Mouse (Mus musculus): ENCODE data around the gene Kcna7. TPM values are rescaled to one million over a fixed set of nuclear protein-coding genes. Genes with fewer than 3 reads are reported as not detected.
"Not testable (repeated sequence)": the region's sequence is repeated elsewhere in the genome, so short reads cannot be mapped to it uniquely, and the experiment has no call there.

Kcna7 gene
- 0.11 TPM in 1 of 2 replicates, not detected in the other for polyA plus RNA-seq (2014; fragmentation: Nextera tagmentation; extraction: Ambion mirVana)

DNA sequence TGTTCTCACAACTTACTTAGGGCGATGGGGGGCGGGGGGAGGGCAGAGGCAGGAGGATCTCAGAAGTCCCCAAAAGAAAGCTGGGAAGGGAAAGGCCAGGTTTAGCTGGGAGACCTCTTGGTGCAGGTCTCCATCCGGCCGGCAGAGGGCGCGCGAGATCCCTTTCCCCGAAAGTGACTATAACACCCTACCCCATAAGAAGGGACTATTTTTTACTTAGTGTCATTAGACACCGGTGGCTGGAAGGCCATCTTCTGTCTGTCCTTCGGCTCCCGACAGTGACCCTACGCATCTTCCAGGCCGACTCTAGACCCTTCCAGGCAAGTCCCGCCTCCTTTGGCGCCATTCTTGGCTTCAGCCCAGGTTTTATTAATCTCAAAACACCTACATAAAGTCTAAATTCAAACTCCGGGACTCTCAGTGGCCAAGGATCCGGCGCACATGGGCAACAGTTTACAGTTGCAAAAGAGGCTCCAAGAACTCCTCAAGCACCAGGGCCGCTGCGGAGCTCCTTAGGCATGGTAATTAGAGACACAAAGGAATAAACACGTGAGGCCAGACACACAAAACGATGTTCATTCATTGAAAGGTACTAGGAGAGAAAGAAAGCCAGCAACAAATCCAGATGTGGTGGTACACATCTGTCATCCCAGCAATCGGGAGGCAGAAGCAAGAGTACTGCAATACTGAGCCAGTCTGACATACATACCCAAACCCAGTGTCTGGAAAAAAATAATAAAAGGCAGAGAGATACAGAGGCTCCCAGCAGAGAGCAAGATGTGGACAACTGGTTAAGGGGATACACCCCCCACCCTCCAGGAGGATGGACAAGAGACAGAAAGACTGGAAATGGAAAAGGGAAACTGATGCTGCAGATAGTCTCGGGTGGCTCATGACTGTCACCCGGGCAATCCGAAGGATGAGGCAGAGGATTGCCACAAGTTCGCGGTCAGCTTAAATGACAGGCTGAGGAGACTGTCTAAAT is at the start of gene Kcna7:
Gene Kcna7 (plus strand): TSS at position 563 of the 985 bp plus-strand sequence.
- H3K36me3 ChIP-seq (ENCODE audit: control insufficient read depth, insufficient read depth, low read length), result no peaks in the 10 kb centered on the region
- DNase-seq (ENCODE audit: low spot score) (peak; percentile 85), ATAC-seq (replicated peaks; ENCODE audit: low FRiP score, low TSS enrichment, low read depth) (peak; percentile 22; the same call in 1 of the 2 replicates)

DNA sequence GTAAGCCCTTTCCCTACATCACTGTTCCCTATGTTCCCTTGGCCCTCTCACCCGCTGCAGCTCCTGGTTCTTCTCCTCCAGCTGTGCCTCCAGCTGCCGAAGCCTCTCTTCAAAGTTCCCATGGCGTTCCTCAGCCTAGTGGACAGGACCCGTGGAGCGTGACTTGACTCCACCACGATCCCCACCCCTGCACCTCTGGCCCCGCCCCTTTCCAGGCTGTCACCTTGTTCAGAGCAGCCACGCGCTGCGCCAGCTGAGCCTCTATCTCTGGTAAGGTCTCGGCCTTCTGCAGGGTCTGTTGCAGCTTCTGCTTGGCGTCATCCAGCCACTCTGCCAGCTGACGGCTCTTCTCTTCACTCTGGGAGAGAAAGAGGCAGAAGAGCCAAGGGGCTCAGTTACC is 49.4 kb upstream of the Kcna7 start:
- no peak overlapping the region for H3K27ac ChIP-seq (ENCODE audit: low read depth)
- no peak for DNase-seq (ENCODE audit: low spot score)
- no peaks in the 10 kb centered on the region for H3K9me3 ChIP-seq (ENCODE audit: control insufficient read depth, low read length)
- H3K4me1 ChIP-seq (replicated peaks; ENCODE audit: control insufficient read depth, insufficient read depth, low read length), result no peaks in the 10 kb centered on the region
- H3K4me3 ChIP-seq (ENCODE audit: low read depth, low read length), result no peak overlapping the region
- 44% methylated on average over 13 of the region's 13 CpGs for WGBS
- H3K27me3 ChIP-seq (replicated peaks; ENCODE audit: control insufficient read depth, insufficient read depth, low read length), result peaks cover 12% of the 10 kb centered on the region
- H3K9ac ChIP-seq (ENCODE audit: low read length), result no peak overlapping the region
- no peak overlapping the region for H3K4me2 ChIP-seq (ENCODE audit: low read length)
- no peak for ATAC-seq (replicated peaks; ENCODE audit: low FRiP score, low TSS enrichment, low read depth)
- no peaks in the 10 kb centered on the region for H3K36me3 ChIP-seq (ENCODE audit: control insufficient read depth, insufficient read depth, low read length)

More for the DNA sequence above, at the start of gene Kcna7:
- H3K9ac ChIP-seq (ENCODE audit: low read length), result no peak within 1 kb of the TSS; the same call in 1 of the 2 replicates
- H3K4me3 ChIP-seq (ENCODE audit: low read depth, low read length), result peak within 1 kb of the TSS; percentile 36
- H3K27ac ChIP-seq (ENCODE audit: low read depth), result no peak within 1 kb of the TSS
- peaks cover 54% of the 10 kb centered on the region for H3K27me3 ChIP-seq (replicated peaks; ENCODE audit: control insufficient read depth, insufficient read depth, low read length)
- H3K9me3 ChIP-seq (ENCODE audit: control insufficient read depth, low read length), result no peaks in the 10 kb centered on the region
- H3K4me2 ChIP-seq (ENCODE audit: low read length), result peak within 1 kb of the TSS; percentile 52
- 16% methylated on average over 28 of the region's 28 CpGs for WGBS
- H3K4me1 ChIP-seq (replicated peaks; ENCODE audit: control insufficient read depth, insufficient read depth, low read length), result 0 out of 2 replicates have a peak, but pooled peaks cover 4% of the 10 kb centered on the region

DNA sequence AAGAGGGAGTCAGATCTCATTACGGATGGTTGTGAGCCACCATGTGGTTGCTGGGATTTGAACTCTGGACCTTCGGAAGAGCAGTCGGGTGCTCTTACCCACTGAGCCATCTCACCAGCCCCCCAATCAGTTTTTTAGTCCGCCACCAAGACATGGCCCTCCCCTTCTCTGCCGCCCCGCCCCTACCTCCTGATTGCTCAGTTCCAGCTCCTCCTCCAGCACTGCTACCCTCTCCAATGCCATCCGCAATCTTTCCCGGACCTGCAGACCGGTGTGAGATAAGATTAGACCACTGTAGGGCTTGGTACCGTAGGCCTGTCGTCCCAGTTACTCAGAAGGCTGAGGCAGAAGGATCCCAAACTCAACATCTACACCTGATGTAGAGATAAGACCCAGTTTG is 46.4 kb upstream of the Kcna7 start:
- not testable (repeated sequence) for H3K4me2 ChIP-seq (ENCODE audit: low read length); H3K4me3 ChIP-seq (ENCODE audit: low read depth, low read length); H3K27ac ChIP-seq (ENCODE audit: low read depth); H3K9ac ChIP-seq (ENCODE audit: low read length); H3K4me1 ChIP-seq (replicated peaks; ENCODE audit: control insufficient read depth, insufficient read depth, low read length); ATAC-seq (replicated peaks; ENCODE audit: low FRiP score, low TSS enrichment, low read depth); DNase-seq (ENCODE audit: low spot score); H3K36me3 ChIP-seq (ENCODE audit: control insufficient read depth, insufficient read depth, low read length); H3K9me3 ChIP-seq (ENCODE audit: control insufficient read depth, low read length)
- 59% methylated on average over 10 of the region's 11 CpGs for WGBS
- peaks cover 39% of the 10 kb centered on the region for H3K27me3 ChIP-seq (replicated peaks; ENCODE audit: control insufficient read depth, insufficient read depth, low read length)

DNA sequence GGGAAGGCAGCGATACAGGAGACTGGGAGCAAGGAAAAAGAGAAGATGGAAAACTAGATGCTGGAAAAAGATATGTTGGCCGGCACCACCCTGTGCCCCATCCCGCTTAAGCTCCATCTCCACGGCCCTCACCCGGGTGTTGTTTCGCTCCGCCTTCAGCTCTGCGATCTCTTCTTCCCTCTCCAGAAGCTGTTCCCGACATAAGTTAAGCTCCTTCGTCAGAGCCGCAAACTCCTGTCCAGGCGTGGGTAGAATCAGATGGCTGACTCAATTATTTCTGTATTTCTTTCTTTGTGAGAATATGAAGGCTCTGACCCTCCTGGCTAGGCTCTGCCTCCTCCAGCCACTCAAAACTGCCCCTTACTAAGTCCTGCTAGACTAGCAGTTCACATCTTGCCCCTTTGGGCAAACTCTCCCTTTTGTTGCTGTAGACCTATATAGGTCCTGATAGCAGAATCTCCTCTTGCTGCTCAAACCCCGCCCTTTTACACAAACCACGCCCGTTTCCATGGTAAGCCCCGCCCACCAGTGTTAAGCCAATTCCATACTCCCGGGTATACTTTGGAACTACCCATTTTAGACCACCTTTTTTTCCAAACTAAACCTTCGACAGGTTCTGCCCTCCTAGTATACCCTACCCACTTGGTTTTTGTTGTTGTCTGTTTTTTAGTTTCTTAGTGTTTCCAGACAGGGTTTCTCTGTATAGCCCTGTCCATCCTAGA is 44.9 kb upstream of the Kcna7 start:
- Histone ChIP-seq H3K9me3 (ENCODE audit: control insufficient read depth, low read length) (no peaks in the 10 kb centered on the region), H3K27ac (ENCODE audit: low read depth) (no peak overlapping the region), H3K36me3 (ENCODE audit: control insufficient read depth, insufficient read depth, low read length) (no peaks in the 10 kb centered on the region), H3K27me3 (replicated peaks; ENCODE audit: control insufficient read depth, insufficient read depth, low read length) (peaks cover 51% of the 10 kb centered on the region), H3K4me2 (ENCODE audit: low read length) (peak overlapping the region; percentile 85), H3K4me1 (replicated peaks; ENCODE audit: control insufficient read depth, insufficient read depth, low read length) (peaks cover 10% of the 10 kb centered on the region), H3K9ac (ENCODE audit: low read length) (no peak overlapping the region), H3K4me3 (ENCODE audit: low read depth, low read length) (peak overlapping the region; percentile 48)
- WGBS, result 53% methylated on average over 18 of the region's 18 CpGs
- ATAC-seq (replicated peaks; ENCODE audit: low FRiP score, low TSS enrichment, low read depth) (no peak), DNase-seq (ENCODE audit: low spot score) (no peak)

DNA sequence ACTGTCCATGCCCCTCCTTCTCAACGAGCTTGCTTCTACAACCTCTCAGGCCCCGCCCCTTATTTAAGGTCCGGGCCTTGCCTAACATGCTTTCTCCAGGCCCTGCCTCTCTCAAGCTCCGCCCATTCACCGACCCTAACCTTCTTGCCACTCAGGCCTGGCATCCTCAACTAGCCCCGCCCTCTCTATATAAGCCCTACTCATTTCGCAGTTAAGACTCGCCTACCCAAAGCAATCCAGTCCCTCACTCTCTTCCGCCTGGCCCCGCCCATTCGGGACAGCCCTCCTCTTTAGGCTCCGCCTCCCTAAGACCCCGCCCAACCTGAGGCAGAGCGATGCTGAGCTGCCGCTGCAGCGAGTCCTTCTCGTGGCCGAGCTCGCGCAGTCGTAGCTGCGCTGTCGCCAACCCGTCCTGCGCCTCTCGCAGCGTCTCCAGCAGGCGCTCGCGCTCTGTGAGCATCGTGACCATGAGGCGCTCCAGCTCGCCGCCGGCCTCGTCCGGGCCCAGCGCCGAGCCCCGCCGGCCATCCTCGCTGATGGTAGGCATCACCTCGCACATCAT is 44.1 kb upstream of the Kcna7 start:
- Histone ChIP-seq H3K4me3 (ENCODE audit: low read depth, low read length) (peak overlapping the region; percentile 48), H3K27ac (ENCODE audit: low read depth) (no peak overlapping the region), H3K36me3 (ENCODE audit: control insufficient read depth, insufficient read depth, low read length) (no peaks in the 10 kb centered on the region), H3K9ac (ENCODE audit: low read length) (peak overlapping the region; percentile 31; the same call in 1 of the 2 replicates), H3K9me3 (ENCODE audit: control insufficient read depth, low read length) (no peaks in the 10 kb centered on the region), H3K4me2 (ENCODE audit: low read length) (peak overlapping the region; percentile 85), H3K4me1 (replicated peaks; ENCODE audit: control insufficient read depth, insufficient read depth, low read length) (peaks cover 12% of the 10 kb centered on the region), H3K27me3 (replicated peaks; ENCODE audit: control insufficient read depth, insufficient read depth, low read length) (peaks cover 55% of the 10 kb centered on the region)
- DNase-seq (ENCODE audit: low spot score), result peak; percentile 89
- under 1% methylated on average over 43 of the region's 43 CpGs for WGBS
- ATAC-seq (replicated peaks; ENCODE audit: low FRiP score, low TSS enrichment, low read depth), result peak; percentile 82

DNA sequence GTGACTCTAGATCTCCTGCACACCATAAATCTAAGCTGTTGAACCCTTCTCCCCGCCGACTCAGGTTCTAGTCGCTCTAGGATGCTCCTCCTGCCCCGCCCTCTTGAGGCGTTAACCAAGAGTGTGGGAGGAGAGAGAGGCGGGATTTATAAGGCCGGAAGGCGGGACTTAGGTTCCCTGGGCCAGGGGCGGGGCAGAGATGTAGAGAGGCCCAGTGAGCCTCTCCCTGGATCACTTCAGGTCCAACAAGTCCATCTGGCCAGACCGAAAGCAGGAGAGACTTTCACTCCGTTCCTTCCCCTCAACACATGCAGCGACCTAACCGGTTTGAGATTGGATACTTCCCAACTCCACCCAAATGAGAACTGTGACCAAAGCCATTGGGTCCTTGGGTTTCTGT is 42.7 kb upstream of the Kcna7 start:
- peak; percentile 61 for DNase-seq (ENCODE audit: low spot score)
- Histone ChIP-seq H3K9ac (ENCODE audit: low read length) (no peak overlapping the region), H3K27me3 (replicated peaks; ENCODE audit: control insufficient read depth, insufficient read depth, low read length) (peaks cover 55% of the 10 kb centered on the region), H3K4me2 (ENCODE audit: low read length) (no peak overlapping the region), H3K4me1 (replicated peaks; ENCODE audit: control insufficient read depth, insufficient read depth, low read length) (peaks cover 19% of the 10 kb centered on the region), H3K36me3 (ENCODE audit: control insufficient read depth, insufficient read depth, low read length) (no peaks in the 10 kb centered on the region), H3K27ac (ENCODE audit: low read depth) (no peak overlapping the region), H3K9me3 (ENCODE audit: control insufficient read depth, low read length) (no peaks in the 10 kb centered on the region), H3K4me3 (ENCODE audit: low read depth, low read length) (no peak overlapping the region)
- ATAC-seq (replicated peaks; ENCODE audit: low FRiP score, low TSS enrichment, low read depth), result no peak
- 5% methylated on average over 13 of the region's 13 CpGs for WGBS

DNA sequence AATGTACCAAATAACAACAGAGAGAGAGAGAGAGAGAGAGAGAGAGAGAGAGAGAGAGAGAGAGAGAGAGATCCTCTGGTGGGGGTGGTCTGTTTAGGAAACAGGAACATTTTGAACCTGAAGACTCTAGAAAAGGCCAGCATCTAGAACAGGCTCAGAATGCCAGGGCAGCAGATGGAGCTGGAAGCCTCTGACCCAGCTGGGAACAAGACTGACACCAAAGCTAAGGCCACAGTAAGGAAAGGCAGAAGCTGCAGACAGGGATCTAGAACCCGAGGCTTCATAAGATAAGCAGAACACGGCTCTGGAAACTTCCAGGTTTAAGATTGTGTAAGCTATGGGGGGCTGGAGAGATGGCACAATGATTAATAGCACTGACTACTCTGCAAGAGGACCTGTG is 41.5 kb upstream of the Kcna7 start:
- no peak overlapping the region for H3K4me2 ChIP-seq (ENCODE audit: low read length)
- no peak overlapping the region for H3K9ac ChIP-seq (ENCODE audit: low read length)
- H3K27me3 ChIP-seq (replicated peaks; ENCODE audit: control insufficient read depth, insufficient read depth, low read length), result peaks cover 62% of the 10 kb centered on the region
- no peaks in the 10 kb centered on the region for H3K9me3 ChIP-seq (ENCODE audit: control insufficient read depth, low read length)
- DNase-seq (ENCODE audit: low spot score), result no peak
- H3K4me3 ChIP-seq (ENCODE audit: low read depth, low read length), result no peak overlapping the region
- no peak for ATAC-seq (replicated peaks; ENCODE audit: low FRiP score, low TSS enrichment, low read depth)
- peaks cover 19% of the 10 kb centered on the region for H3K4me1 ChIP-seq (replicated peaks; ENCODE audit: control insufficient read depth, insufficient read depth, low read length)
- 71% methylated on average over 2 of the region's 2 CpGs for WGBS
- no peaks in the 10 kb centered on the region for H3K36me3 ChIP-seq (ENCODE audit: control insufficient read depth, insufficient read depth, low read length)
- H3K27ac ChIP-seq (ENCODE audit: low read depth), result no peak overlapping the region
